In genomic region chr6:51362475-51363226, GRCm38 (mm10) we compare ENCODE assay signal across 8 mouse cellular contexts.
A peak's percentile ranks its signal among the peaks of the same experiment; 100 is the strongest.
DNase-seq lines count a peak whose midpoint lies in the region; ATAC-seq and TF ChIP-seq lines count a peak whose summit lies in the region.

No protein-coding gene starts in this region.

- H3K27ac ChIP-seq in MEL (ENCODE audit: control insufficient read depth, low read depth, low read length), result no peak overlapping the region
- no peak overlapping the region for H3K27ac ChIP-seq in hindbrain, embryonic 12.5 days

- TF ChIP-seq EP300 in MEL (IDR thresholded peaks at IDR 0.05; ENCODE audit: low read depth in 1 of 2, low read length in 2 of 2), result no peak

- no peaks in the 10 kb centered on the region for H3K9me3 ChIP-seq in MEL (replicated peaks; ENCODE audit: insufficient read depth, low read length)
- H3K9me3 ChIP-seq in hindbrain, embryonic 12.5 days (replicated peaks), result no peaks in the 10 kb centered on the region

- peak overlapping the region; percentile 41 for H3K4me2 ChIP-seq in hindbrain, embryonic 12.5 days (replicated peaks)

- ATAC-seq in hindbrain, embryonic 12.5 days (ENCODE audit: low FRiP score), result peak; percentile 48; the same call in 1 of the 2 replicates

- DNase-seq in MEL (ENCODE audit: low read depth, low spot score), result peak; percentile 91
- DNase-seq in cerebellum, adult 9-10 months, result peak; percentile 69
- peak; percentile 65 to 81 for DNase-seq in frontal cortex, postnatal 10 days (ENCODE audit: low spot score in 2 of 2)
- peak; percentile 84 to 87 for DNase-seq in layer of hippocampus, postnatal 10 days (ENCODE audit: low spot score in 2 of 2)
- peak; percentile 92 for DNase-seq in lung, postnatal 10 days
- peak; percentile 87 for DNase-seq in ovary, postnatal 36 days (ENCODE audit: low spot score)
- peak; percentile 94 for DNase-seq in thymus, postnatal 14 days

- TF ChIP-seq POLR2A in MEL (IDR thresholded peaks at IDR 0.05; ENCODE audit: control insufficient read depth in 1 of 2, insufficient read depth in 1 of 2, low read depth in 1 of 2, low read length in 2 of 2, poor library complexity in 1 of 2), result no peak

- H3K4me1 ChIP-seq in MEL (ENCODE audit: control insufficient read depth in 1 of 2, insufficient read depth in 2 of 2, low read length in 2 of 2), result peaks cover 0 to 6% of the 10 kb centered on the region in 2 experiments; a peak in 1 of 4 replicates
- H3K4me1 ChIP-seq in hindbrain, embryonic 12.5 days, result peaks cover 10% of the 10 kb centered on the region

- H3K79me2 ChIP-seq in MEL (ENCODE audit: control insufficient read depth, insufficient read depth, low read length, poor library complexity), result no peaks in the 10 kb centered on the region

- H3K36me3 ChIP-seq in MEL (ENCODE audit: control insufficient read depth in 1 of 2, insufficient read depth in 2 of 2, low read length in 2 of 2), result peaks cover 0 to 3% of the 10 kb centered on the region in 2 experiments; a peak in 1 of 4 replicates
- H3K36me3 ChIP-seq in hindbrain, embryonic 12.5 days, result no peaks in the 10 kb centered on the region

- TF ChIP-seq CTCF in MEL (IDR thresholded peaks at IDR 0.05 in 2 of 3, conservative IDR thresholded peaks at IDR 0.05 in 1 of 3; ENCODE audit: control insufficient read depth in 1 of 3, insufficient read depth in 1 of 3, low read depth in 2 of 3, low read length in 3 of 3, poor library complexity in 1 of 3, severe bottlenecking in 1 of 3), result peak; percentile 75 to 82 (median 80)

- 6% methylated on average over 15 of the region's 15 CpGs for WGBS in hindbrain, embryonic 12.5 days

- peaks cover 0 to 8% of the 10 kb centered on the region in 2 experiments; a peak in 3 of 4 replicates for H3K27me3 ChIP-seq in MEL (ENCODE audit: control insufficient read depth in 1 of 2, insufficient read depth in 2 of 2, low read length in 2 of 2)
- H3K27me3 ChIP-seq in hindbrain, embryonic 12.5 days, result no peaks in the 10 kb centered on the region

- peak overlapping the region; percentile 4; the same call in 1 of the 2 replicates for H3K9ac ChIP-seq in MEL (ENCODE audit: control insufficient read depth, low read depth, low read length, poor library complexity, severe bottlenecking)
- no peak overlapping the region for H3K9ac ChIP-seq in hindbrain, embryonic 12.5 days

- peak overlapping the region; percentile 43 to 44; a peak in 3 of 4 replicates for H3K4me3 ChIP-seq in MEL (ENCODE audit: control insufficient read depth in 1 of 2, insufficient read depth in 1 of 2, low read depth in 2 of 2, low read length in 2 of 2)
- peak overlapping the region; percentile 10; the same call in 1 of the 2 replicates for H3K4me3 ChIP-seq in hindbrain, embryonic 12.5 days

- TF ChIP-seq RAD21 in MEL (IDR thresholded peaks at IDR 0.05; ENCODE audit: low read depth, low read length), result peak; percentile 49

TF ChIP-seq in MEL, 35 proteins besides CTCF, POLR2A, EP300 and RAD21:
- TF ChIP-seq ZNF384 (IDR thresholded peaks at IDR 0.05; ENCODE audit: low read depth, low read length) (peak; percentile 70), BHLHE40 (IDR thresholded peaks at IDR 0.05; ENCODE audit: borderline replicate concordance, low read depth, low read length) (0 out of 2 replicates have a peak, but pooled peaks have one; percentile 9), MYB (IDR thresholded peaks at IDR 0.05; ENCODE audit: low read depth, low read length) (no peak), CHD2 (IDR thresholded peaks at IDR 0.05; ENCODE audit: low read length) (no peak), SMC3 (IDR thresholded peaks at IDR 0.05; ENCODE audit: low read depth, low read length) (peak; percentile 68), POLR2AphosphoS5 (IDR thresholded peaks at IDR 0.05; ENCODE audit: borderline replicate concordance, low read depth, low read length) (no peak), ZC3H11A (IDR thresholded peaks at IDR 0.05; ENCODE audit: low read depth, low read length) (peak; percentile 12; the same call in 1 of the 2 replicates), RCOR1 (IDR thresholded peaks at IDR 0.05; ENCODE audit: low read depth, low read length) (no peak)
